Mouse (Mus musculus) gastrocnemius, postnatal 14 days (tissue): ENCODE results near the gene Prdm16. TPM values are rescaled to one million over a fixed set of nuclear protein-coding genes. Genes with fewer than 3 reads are reported as not detected.

ENCODE experiments used
- DNase-seq: peaks from one replicate; pipeline ENCODE4 v3.0.0; 2021; ENCODE audit warnings: mixed read lengths
- intact Hi-C: fragments of 180-260 bp; cut with DNase I; formaldehyde crosslinking; loops from one replicate; pipeline ENCODE4 v1.15.1; 2025; ENCODE audit warnings: low total_unique reads
- total RNA-seq, 2 experiments: library from RNA; stranded (reverse); gene quantifications; 2 replicates each; pipeline ENCODE4 v1.2.3; 2021

Gene Prdm16
- total RNA-seq, 2 experiments from 2014 or later, result 1.2 to 3.5 TPM

DNA sequence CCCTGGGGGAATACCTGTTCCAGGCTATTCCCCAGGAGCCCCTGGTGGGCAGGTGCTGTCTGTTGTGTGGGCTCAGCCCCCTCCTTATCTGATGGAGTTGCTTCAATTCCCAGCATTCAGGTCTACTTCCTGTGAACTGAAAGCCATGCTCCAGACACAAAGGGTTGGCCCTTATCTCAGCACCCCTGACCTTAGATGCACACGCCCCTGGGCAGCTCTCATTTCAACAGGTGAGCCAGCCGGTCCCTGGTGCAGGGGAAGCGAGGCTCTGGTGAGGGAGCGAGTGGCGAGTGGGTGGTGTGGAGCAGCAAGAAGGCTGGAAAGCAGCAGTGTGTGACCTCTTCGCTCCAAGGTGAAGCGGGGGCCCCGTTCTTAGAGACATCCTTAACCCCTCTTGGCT, 226.1 kb downstream of the Prdm16 start:
- intact Hi-C loops, result no loop called here
- no peak for DNase-seq

GRCm38 (mm10) chr4:154409841-154410240, 226.8 kb downstream of the Prdm16 start:
- intact Hi-C loops, result no loop called here
- DNase-seq, result no peak

- intact Hi-C loops, result no loop called here
- DNase-seq, result no peak
Observed at GRCm38 (mm10) chr4:154409237-154409721, 227.4 kb downstream of the Prdm16 start.

- intact Hi-C loops, result no loop called here
Observed at GRCm38 (mm10) chr4:154402948-154403347, 233.7 kb downstream of the Prdm16 start.

DNA sequence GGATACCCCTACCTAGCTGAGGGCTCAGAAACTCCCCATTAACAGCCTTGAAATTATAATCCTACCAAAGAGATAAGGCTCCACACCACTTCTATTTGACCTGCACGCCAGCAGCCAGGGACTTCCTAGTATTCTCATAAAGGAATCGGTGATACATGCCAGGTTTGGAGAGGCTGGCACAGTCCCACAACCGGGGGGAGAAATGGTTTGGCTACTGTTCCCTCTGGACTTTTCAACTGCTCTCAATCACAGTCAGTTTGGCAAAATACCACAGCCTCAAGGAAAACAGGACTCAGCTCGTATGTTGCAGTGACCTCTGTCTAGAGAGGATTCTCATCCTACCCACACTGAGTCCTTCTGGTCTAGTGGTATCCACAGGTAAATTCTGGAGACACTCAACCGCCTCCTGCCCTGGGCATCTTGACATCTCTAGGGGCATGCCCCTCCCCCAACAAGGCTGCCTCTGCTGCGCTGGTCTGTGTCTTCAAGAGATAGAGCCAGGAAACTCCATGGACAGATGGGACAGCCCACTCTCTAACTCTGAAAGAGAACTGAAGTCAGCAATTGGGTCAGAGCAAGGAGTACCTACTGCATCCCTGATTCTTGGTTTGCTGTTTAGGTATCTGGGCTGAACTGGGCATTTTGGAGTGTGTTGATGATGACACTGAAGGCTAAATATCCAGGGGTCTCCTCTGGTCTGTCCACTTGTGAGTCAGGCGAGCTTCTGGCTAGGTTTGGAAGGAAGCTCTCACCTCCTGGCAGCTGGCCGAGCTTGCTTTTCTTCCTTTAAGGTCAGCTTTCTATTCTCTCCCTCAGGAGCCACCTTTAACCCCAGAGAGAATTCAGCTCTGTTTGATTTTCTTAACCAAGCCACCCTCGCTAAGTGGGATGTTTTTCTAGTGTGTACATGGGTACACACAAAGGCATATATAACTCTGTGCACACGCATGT, 234.4 kb downstream of the Prdm16 start:
- DNase-seq, result no peak
- intact Hi-C loops, result no loop called here

More at GRCm38 (mm10) chr4:154402948-154403347, 233.7 kb downstream of the Prdm16 start:
- DNase-seq, result no peak

- intact Hi-C loops, result no loop called here
- DNase-seq, result no peak
Observed at GRCm38 (mm10) chr4:154401379-154401778, 235.3 kb downstream of the Prdm16 start.

DNA sequence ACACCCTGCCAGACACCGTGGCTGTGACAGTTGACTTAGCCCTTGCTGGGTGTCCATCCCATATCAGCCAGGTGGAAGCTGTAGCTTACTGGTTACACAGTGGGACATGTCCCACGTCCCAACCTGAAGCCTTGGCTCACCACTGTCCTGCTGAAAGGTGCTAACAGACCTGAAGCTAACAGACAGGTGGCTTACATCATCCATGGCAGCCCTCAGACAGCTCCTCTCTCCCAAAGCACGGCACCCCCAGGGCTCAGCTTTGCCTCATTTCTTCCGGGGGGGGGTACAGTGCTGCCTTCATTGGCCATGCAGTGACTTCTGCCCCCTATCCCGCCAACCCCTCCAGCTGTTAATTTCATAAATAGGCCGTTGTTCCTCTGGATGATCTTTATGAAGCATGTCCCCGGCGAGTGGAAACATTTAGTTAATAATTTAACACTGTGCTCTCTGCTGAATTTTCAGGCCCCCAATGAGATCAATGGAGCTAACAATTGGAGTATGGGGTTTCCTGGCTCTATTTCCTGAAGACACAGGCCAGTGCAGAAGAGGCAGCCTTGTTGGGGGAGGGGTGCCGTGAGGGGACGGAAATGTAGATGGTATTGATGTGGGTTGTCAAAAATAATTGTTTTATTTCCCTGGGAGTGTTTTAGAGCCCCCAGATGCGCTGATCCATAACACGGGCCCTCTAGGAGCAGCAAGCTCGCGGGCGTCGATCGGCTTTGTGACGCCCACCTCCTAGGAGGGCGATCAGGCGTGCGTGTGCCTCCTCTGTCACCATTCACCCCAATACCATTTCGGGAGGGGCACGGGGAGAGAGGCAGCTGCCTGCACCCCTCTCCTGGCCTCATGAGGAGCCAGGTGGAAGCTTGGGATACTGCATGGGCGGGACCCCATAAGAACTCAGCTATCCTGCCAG, 236.2 kb downstream of the Prdm16 start:
- DNase-seq, result no peak
- intact Hi-C loops, result no loop called here

DNA sequence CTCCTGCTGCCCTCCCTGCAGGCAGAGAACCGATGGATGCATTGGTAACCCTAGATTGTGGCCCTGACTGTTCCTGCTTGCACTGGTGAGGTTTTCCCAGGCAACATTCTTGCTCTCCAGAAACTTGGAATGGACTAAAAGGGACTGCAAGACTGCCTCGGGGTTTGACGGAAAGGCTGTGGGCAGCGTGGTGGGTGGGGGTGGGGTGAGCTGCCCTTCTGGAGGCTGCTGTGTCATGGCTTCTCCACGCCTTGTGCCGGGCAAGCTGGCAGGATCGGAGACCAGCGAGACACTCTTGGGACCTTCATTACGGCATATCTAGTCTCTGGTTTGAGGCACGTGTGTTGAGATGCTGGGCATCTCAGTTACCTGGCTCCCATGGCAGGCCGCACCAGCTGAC, 237.0 kb downstream of the Prdm16 start:
- intact Hi-C loops, result no loop called here
- DNase-seq, result no peak

DNA sequence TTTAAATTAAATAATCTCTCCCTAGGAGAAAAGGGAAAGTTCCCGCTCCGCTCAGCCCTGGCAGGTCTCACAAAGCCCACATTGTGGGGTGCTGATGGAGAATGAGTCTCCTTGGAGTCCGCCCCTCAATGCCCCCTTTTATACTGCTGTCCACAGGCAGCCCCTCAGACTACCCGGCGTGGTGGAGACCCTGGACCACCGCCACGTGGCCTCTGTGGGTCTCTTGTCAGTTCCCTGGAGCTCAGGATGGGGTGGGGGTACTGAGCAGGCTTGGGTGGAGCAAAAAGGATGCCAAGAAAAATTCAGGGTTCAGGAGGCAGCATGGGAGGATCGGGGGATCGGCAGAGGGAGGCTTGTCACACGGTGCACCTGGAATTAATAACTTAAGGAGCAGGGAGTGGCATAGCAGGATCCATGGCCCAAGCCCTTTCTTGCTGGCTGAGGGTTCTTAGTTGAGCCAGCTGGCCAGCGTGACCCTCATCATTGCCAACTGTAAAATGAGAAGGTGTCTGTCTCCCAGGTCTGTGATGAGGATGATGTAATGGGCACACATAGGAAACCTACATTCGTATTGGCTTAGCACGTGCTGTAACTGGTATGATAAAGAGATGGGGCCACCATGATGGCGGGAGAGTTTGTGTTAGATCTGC, 239.9 kb downstream of the Prdm16 start:
- DNase-seq, result no peak
- intact Hi-C loops, result no loop called here

GRCm38 (mm10) chr4:154394123-154394722, 242.4 kb downstream of the Prdm16 start:
- intact Hi-C loops, result no loop called here
- DNase-seq, result no peak

- peak; percentile 40 for DNase-seq
- intact Hi-C loops, result no loop called here
Observed at GRCm38 (mm10) chr4:154393196-154394122, 243.2 kb downstream of the Prdm16 start.

GRCm38 (mm10) chr4:154392641-154393040, 244.0 kb downstream of the Prdm16 start:
- DNase-seq, result no peak
- intact Hi-C loops, result no loop called here

DNA sequence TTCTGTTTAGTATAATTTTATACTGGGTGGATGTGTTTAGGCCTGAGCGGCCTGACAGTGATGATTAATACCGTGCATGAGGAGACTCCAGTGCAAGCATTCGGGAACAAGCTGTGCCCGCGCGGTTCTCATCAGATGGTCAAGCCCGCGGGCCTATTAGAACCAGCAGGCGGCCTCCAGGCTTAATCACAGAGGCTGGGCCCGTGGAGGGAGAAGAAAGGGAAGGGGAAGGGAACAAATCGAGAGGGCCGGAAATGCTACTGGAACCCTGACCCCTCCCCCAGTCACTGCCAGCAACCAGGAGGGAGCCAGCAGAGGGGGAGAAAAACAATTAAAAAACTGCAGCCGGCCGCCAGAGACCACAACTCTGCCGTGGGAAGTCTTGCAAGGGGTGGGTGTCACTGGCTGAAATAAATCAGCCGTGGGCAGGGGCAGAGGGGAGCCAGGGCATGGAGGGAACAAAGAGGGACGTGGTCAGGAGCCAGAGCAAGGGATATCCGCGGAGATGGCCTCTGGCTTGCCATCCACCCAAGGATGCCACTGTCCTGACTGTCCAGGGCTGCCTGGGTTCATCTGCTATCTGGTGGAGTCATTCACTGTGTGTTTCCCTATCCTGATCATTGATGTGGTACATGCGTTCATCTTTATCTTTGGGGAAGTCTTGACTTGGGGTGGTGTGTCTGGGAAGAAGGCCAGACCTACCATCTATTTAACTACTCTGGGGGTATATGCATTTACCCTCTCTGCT, 246.2 kb downstream of the Prdm16 start:
- intact Hi-C loops, result no loop called here
- no peak for DNase-seq

DNA sequence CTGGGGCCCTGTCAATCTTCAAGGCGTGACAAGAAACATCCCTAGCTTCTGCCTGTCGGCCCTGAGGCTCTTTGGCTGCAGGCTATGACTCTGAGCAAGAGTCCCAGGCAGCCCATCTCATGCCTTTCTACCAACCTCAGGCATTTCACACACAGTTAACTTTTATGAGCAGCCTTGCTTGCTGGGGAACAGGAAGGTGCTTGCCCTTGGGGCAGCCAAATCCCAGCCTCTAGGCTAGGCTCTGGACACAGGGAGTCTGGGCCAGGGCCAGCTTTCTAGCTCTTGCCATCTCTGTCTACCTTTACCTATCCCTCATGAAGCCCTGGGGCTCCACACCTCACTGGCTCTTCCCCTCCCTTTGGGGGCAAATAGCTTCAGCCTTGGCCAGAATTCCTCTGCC, 247.0 kb downstream of the Prdm16 start:
- no peak for DNase-seq
- intact Hi-C loops, result no loop called here

GRCm38 (mm10) chr4:154386810-154387209, 249.9 kb downstream of the Prdm16 start:
- intact Hi-C loops, result no loop called here
- DNase-seq, result no peak

DNA sequence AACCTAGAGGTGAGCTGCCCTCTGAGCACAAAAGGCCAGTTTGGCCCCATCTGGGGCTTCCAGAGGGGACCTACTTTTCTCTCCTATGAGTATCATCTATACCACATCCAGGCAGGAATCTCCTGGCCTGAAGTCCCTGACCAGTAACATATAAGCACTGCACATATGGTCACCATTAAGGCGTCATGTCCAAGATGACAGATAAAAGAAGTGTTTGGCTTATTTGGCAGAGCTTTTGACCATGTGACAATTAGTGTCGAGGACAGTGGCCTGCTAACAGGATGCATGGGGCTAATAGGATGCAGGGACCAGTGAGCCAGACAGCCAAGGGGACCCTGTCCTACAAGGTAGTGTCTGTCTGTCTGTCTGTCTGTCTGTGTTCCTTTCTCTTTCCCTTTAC, 250.8 kb downstream of the Prdm16 start:
- no peak for DNase-seq
- intact Hi-C loops, result no loop called here

DNA sequence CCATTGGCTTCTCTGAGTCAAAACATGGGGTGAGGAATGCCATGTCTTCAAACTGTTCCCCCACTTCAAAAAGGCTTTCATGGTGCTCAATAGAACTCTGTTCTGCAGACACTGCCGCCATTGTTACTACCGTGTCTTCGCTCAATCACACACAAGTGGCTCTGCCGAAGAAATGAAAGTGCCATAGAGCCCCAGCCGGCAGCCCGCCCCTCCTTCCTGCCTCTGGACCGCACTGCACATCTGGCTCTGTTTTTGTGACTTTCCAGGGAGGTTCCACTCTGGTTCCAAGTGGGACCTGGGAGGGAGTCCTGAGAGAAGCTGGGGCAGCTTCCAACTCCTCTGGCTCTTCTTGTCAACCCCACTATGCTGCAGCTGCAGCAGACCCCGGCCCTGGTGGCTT, 251.5 kb downstream of the Prdm16 start:
- intact Hi-C loops, result no loop called here

DNA sequence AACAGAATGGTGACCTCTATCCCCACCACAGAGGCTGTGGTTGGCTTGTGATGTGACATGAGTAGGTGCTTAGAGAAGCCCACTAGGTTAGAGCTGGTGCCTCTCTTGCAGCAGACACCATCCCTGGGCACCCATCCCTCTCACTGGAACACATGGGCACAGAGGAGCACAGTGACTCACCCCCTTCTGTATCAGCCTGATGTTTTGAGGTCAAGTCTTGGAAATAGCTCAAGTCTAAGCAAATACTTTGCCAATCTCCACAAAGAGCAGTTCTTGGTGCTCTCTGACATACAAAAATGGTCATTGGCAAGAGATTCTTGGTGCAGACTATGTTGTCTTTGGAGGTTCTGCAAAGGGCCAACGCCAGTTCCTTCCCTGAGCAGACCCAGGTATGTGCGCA, 257.8 kb downstream of the Prdm16 start:
- no peak for DNase-seq
- intact Hi-C loops, result no loop called here

More for the DNA sequence above, 251.5 kb downstream of the Prdm16 start:
- DNase-seq, result no peak
